Mouse (Mus musculus) hindbrain, embryonic 16.5 days (tissue): Measurements from ENCODE around the gene Slc35f2. TPM values are rescaled to one million over a fixed set of nuclear protein-coding genes. Genes with fewer than 3 reads are reported as not detected.

Experiments
- ATAC-seq: fragments of 200-750 bp; cut with Nextera tagmentation; 2 replicates; pipeline ENCODE4 v1.8.0; 2017; ENCODE audit warnings: moderate TSS enrichment, moderate library complexity
- H3K27ac ChIP-seq: fragments of 300-500 bp; sonication (generic); 2 replicates; pipeline ENCODE4 v1.5.1; 2014; ENCODE audit warnings: low read depth, mild to moderate bottlenecking, control low read depth, low read length, moderate library complexity
- H3K27me3 ChIP-seq: fragments of 300-500 bp; sonication (generic); replicated peaks from 2 replicates; pipeline ENCODE4 v1.6.1; 2014; ENCODE audit warnings: low read length; ENCODE audit not compliant: control insufficient read depth, insufficient read depth
- H3K36me3 ChIP-seq: fragments of 300-500 bp; sonication (generic); 2 replicates; pipeline ENCODE4 v1.6.1; 2014; ENCODE audit warnings: mild to moderate bottlenecking, low read length, moderate library complexity, mixed read lengths; ENCODE audit not compliant: control insufficient read depth, insufficient read depth
- H3K4me1 ChIP-seq: fragments of 300-500 bp; sonication (generic); 2 replicates; pipeline ENCODE4 v1.6.1; 2014; ENCODE audit warnings: low read depth, low read length; ENCODE audit not compliant: control insufficient read depth, insufficient read depth
- H3K4me2 ChIP-seq: fragments of 300-500 bp; sonication (generic); 2 replicates; pipeline ENCODE4 v1.6.1; 2014; ENCODE audit warnings: mild to moderate bottlenecking, low read length, control low read depth, moderate library complexity
- H3K4me3 ChIP-seq: fragments of 300-500 bp; sonication (generic); 2 replicates; pipeline ENCODE4 v1.5.1; 2014; ENCODE audit warnings: mild to moderate bottlenecking, low read length, control low read depth, moderate library complexity
- H3K9ac ChIP-seq: fragments of 300-500 bp; sonication (generic); 2 replicates; pipeline ENCODE4 v1.6.1; 2014; ENCODE audit warnings: low read depth, mild to moderate bottlenecking, control low read depth, low read length, moderate library complexity
- H3K9me3 ChIP-seq: fragments of 300-500 bp; sonication (generic); 2 replicates; pipeline ENCODE4 v1.6.1; 2014; ENCODE audit warnings: mild to moderate bottlenecking, low read length, moderate library complexity; ENCODE audit not compliant: control insufficient read depth
- WGBS: fragments of 180-500 bp; shearing (Covaris S2); extraction: QIAGEN DNeasy Blood & Tissue Kit; methylation state at CpG from one replicate; pipeline ENCODE4 v1.1.7; 2014; 5-methylcytosine and 5-hydroxymethylcytosine counted together
- polyA plus RNA-seq: library from polyadenylated mRNA; unstranded; fragments of >200 nt; fragmentation: Nextera tagmentation; extraction: Ambion mirVana; gene quantifications from 2 replicates; pipeline ENCODE4 v1.2.1, GENCODE M21; 2015

The Slc35f2 gene
- polyA plus RNA-seq, 1 experiment from 2014 or later: 23.5 TPM

DNA sequence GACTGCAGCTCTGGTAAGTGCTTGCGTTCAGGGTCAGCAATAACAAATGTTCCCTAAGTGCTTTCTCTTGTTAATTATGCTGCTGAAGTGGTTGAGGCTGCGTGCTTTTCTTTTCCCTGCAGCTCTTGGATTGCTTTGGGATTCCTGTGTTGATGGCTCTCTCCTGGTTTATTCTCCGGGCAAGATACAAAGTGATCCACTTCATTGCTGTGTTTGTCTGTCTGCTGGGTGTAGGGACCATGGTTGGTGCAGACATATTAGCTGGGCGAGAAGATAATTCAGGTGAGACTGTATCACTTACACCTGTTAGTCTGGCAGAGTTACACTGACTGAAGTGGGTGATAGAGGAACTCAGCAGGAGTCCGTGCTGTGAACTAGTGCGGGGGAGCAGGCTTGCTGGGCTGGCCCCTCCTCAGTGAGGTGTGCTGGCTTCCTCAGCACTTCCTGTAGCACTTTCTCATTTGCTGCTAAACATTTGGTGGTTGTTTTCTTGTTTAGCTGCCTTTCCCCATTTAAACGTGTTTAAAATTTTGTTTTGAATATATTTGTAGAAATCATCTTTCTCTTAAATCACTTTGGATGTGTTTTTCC, 35.3 kb downstream of the Slc35f2 start:
- H3K4me1 ChIP-seq: no peaks in the 10 kb centered on the region
- H3K27ac ChIP-seq: no peak overlapping the region
- 23% methylated on average over 7 of the region's 7 CpGs for WGBS
- no peaks in the 10 kb centered on the region for H3K27me3 ChIP-seq
- ATAC-seq: no peak
- H3K36me3 ChIP-seq: no peaks in the 10 kb centered on the region
- no peak overlapping the region for H3K4me3 ChIP-seq
- H3K4me2 ChIP-seq: no peak overlapping the region
- H3K9me3 ChIP-seq: no peaks in the 10 kb centered on the region
- H3K9ac ChIP-seq: no peak overlapping the region

DNA sequence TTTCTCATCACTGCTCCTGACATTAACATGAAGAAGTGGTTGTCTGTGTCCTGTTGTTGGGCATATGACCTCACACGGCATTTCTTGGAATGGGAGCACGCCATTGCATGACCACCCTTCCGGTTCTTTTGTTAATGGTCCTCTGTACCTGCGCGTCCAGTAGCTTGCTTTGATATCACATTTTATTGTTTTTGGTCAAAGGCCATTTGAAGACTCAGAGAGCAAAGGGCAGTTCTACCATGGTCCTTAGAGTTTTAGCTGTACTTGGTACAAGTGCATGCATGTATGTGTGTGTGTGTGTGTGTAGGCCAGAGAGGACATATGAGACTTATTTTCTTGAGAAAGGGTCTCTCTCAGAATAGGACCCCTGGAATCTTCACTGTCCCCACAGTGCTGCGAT, 42.1 kb downstream of the Slc35f2 start:
- ATAC-seq: no peak
- 91% methylated on average over 6 of the region's 6 CpGs for WGBS

DNA sequence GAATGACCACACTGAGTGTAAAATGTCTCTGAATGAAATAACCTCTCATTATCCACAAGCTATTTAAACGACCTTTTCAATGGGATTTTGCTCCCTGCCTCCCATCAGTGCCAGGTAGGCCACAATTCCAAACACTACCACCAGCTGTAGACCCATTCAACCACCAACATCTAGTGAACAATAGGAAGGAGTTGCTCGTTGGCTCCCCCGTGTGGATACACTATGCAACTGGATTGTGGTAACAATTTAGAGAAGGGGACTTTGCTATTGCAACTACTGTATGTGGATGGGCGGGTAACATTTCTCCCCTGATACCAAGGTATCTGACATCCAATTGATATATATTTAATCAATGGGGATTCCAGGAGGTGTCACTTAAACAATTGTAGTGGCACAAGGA, 47.4 kb downstream of the Slc35f2 start:
- Histone ChIP-seq H3K9ac (no peak overlapping the region), H3K4me1 (no peaks in the 10 kb centered on the region), H3K27ac (no peak overlapping the region), H3K9me3 (no peaks in the 10 kb centered on the region), H3K27me3 (no peaks in the 10 kb centered on the region), H3K4me3 (no peak overlapping the region), H3K4me2 (no peak overlapping the region), H3K36me3 (no peaks in the 10 kb centered on the region)
- WGBS: 41% methylated on average over 4 of the region's 4 CpGs
- no peak for ATAC-seq

More for the DNA sequence above, 42.1 kb downstream of the Slc35f2 start:
- Histone ChIP-seq H3K36me3 (no peaks in the 10 kb centered on the region), H3K27me3 (no peaks in the 10 kb centered on the region), H3K27ac (no peak overlapping the region), H3K4me1 (no peaks in the 10 kb centered on the region), H3K4me2 (no peak overlapping the region), H3K9me3 (no peaks in the 10 kb centered on the region), H3K4me3 (no peak overlapping the region), H3K9ac (no peak overlapping the region)

DNA sequence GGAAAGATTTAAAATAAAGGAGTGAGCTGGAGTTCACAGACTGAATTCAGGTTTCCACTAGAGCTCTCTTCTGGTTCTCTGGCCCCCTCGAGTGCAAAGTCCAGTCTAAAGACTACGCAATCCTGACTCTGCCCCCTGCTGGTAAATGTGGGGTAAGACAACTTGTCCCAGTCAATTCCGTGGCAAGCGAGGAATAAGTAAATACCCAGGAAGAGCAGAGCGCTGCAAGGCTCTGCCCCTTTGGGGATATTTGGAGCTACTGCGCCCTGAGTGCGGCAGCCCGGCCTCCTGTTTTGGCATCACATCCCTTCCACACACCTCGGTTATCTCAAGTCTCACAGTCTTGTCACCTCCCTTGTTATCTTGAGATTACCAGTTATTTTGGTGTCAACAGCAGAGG, 54.0 kb downstream of the Slc35f2 start:
- no peaks in the 10 kb centered on the region for H3K27me3 ChIP-seq
- 7% methylated on average over 9 of the region's 9 CpGs for WGBS

DNA sequence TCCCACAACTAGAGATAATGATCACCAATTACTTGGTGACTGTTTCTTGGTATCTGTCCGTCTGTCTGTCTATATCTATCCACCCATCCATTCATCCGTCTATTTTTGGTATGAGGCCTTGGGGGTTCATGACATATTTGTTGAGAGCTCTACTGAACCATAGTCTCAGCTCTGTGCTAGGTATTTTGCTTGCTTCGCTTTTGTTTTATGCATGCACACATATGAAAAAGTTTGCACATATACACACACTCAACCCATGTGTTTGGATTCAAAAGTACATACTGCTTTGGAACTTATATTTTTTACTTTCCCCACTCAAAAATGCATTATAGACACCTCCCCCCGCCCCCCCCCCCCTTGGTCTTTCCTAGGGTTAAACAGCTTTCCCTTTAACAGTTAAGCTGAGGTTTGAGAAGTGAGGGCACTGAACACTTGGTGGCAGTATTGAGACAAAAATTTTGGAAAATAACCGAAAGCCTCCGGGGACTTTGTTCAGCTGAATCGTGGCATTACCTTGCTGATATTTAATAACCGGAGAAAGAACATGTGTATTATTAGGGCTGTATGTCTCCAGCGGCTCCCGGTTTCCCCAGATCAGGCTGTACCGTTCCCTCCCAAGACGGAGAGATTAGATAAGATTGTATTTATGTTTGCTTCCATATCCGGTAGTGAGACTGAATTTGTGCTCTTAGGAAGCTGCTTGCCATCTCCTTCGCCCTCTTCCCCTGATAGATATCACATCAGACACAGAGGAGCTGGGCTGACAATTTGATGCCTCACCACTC, 57.9 kb downstream of the Slc35f2 start:
- peak overlapping the region; percentile 52 for H3K4me3 ChIP-seq
- peak overlapping the region; percentile 78 for H3K27ac ChIP-seq
- H3K27me3 ChIP-seq: no peaks in the 10 kb centered on the region
- peak overlapping the region; percentile 62 for H3K9ac ChIP-seq
- no peaks in the 10 kb centered on the region for H3K36me3 ChIP-seq
- ATAC-seq: peak; percentile 75
- H3K9me3 ChIP-seq: no peaks in the 10 kb centered on the region
- 16% methylated on average over 14 of the region's 14 CpGs for WGBS
- H3K4me2 ChIP-seq: peak overlapping the region; percentile 68
- H3K4me1 ChIP-seq: no peaks in the 10 kb centered on the region

More for the DNA sequence above, 54.0 kb downstream of the Slc35f2 start:
- no peak overlapping the region for H3K4me2 ChIP-seq
- no peak overlapping the region for H3K9ac ChIP-seq
- no peak overlapping the region for H3K27ac ChIP-seq
- H3K9me3 ChIP-seq: no peaks in the 10 kb centered on the region
- no peaks in the 10 kb centered on the region for H3K36me3 ChIP-seq
- no peak overlapping the region for H3K4me3 ChIP-seq
- no peak for ATAC-seq
- no peaks in the 10 kb centered on the region for H3K4me1 ChIP-seq

DNA sequence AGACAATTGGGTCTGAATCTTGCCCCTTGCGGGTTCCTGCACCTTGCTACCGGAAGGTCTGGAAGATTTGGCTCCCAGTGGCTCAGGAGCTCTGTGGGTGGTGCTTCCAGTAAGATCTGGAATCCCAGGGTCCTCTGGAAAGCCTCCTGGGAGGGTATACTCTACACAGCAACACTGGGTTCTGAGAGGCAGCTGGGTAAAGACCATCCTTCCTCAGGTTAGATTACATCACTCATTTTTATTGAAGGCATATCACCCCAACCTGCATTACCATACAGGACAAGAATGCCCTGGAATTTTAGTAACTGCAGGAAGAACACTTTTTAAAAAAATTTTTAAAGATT, 58.5 kb downstream of the Slc35f2 start:
- WGBS: 27% methylated on average over 2 of the region's 2 CpGs

DNA sequence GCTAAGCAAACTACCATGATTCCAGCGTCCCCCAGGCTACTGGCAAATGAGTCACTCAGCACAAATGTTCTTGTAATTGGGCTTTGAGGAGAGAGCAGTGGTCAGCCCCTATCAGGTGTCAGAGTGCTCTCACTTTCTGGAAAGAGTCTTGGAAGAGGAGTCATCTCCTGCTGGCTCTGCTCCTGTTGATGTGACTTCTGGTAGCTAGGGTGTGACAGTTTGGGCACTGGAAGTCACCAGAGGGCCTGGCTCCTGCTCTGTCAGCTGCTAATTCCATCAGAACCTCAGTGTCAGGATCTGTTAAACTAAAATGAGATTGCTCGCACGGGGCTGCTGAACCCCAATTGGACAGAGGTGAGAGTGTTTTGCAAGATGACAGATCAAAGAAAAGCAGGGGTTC, 63.7 kb downstream of the Slc35f2 start:
- H3K27me3 ChIP-seq: no peaks in the 10 kb centered on the region
- no peaks in the 10 kb centered on the region for H3K4me1 ChIP-seq
- 62% methylated on average over 3 of the region's 3 CpGs for WGBS
- H3K9ac ChIP-seq: no peak overlapping the region
- H3K4me2 ChIP-seq: no peak overlapping the region
- no peak overlapping the region for H3K27ac ChIP-seq
- H3K36me3 ChIP-seq: no peaks in the 10 kb centered on the region
- no peaks in the 10 kb centered on the region for H3K9me3 ChIP-seq
- no peak overlapping the region for H3K4me3 ChIP-seq
- ATAC-seq: no peak

More for the DNA sequence above, 58.5 kb downstream of the Slc35f2 start:
- Histone ChIP-seq H3K27me3 (no peaks in the 10 kb centered on the region), H3K4me3 (peak overlapping the region; percentile 52), H3K9me3 (no peaks in the 10 kb centered on the region), H3K9ac (peak overlapping the region; percentile 62), H3K27ac (peak overlapping the region; percentile 78), H3K36me3 (no peaks in the 10 kb centered on the region), H3K4me2 (peak overlapping the region; percentile 68), H3K4me1 (no peaks in the 10 kb centered on the region)
- ATAC-seq: peak; percentile 71

DNA sequence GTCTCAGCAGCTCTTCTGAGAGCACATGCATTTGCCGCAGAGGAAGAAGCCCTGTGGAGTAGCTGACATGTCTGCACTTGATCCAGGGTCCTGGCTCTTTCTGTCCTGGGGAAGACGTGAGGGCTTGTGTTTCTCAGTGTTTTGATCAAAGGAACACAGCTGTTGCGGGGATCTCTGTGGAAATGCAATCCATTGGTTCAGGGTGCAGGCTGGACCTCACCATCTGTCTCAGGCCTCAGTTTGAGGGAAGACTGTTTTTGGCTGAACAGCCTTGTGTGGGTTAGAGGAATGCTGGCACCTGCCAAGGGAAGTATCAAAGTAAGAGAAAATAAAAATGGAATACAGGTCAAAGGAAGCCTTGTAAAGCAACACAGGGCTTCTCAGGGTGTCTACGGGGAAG, 64.6 kb downstream of the Slc35f2 start:
- H3K4me1 ChIP-seq: no peaks in the 10 kb centered on the region
- H3K4me2 ChIP-seq: no peak overlapping the region
- no peak overlapping the region for H3K9ac ChIP-seq
- no peak overlapping the region for H3K27ac ChIP-seq
- H3K36me3 ChIP-seq: no peaks in the 10 kb centered on the region
- ATAC-seq: no peak
- H3K27me3 ChIP-seq: no peaks in the 10 kb centered on the region
- H3K9me3 ChIP-seq: no peaks in the 10 kb centered on the region
- 57% methylated on average over 4 of the region's 4 CpGs for WGBS
- no peak overlapping the region for H3K4me3 ChIP-seq

DNA sequence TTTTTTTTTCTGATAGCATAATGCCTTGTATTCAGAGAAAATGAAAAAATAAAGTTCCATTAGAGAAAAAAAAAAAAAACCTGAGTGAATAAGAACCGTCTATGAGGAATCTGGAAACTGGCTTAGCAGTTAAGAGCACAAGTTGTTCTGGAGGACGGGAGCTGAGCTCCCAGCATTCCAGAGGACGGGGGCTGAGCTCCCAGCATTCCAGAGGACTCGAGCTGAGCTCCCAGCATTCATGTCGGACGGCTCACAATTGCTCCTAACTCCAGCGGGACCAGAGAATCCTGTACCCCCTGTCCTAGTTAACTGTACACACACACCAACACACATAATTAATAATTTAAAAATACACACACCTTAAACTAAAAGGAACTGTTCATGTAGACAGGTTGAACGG, 67.5 kb downstream of the Slc35f2 start:
- Histone ChIP-seq H3K9me3 (no peaks in the 10 kb centered on the region), H3K27me3 (no peaks in the 10 kb centered on the region), H3K4me1 (no peaks in the 10 kb centered on the region), H3K36me3 (no peaks in the 10 kb centered on the region), H3K4me2 (no peak overlapping the region), H3K9ac (no peak overlapping the region), H3K4me3 (no peak overlapping the region), H3K27ac (no peak overlapping the region)
- WGBS: 80% methylated on average over 8 of the region's 8 CpGs
- no peak for ATAC-seq
